Mouse (Mus musculus): ENCODE data around the gene Lnx2. TPM values are rescaled to one million over a fixed set of nuclear protein-coding genes. Genes with fewer than 3 reads are reported as not detected.

Lnx2 gene
- polyA plus RNA-seq, 1 experiment = 57.3 TPM

- DNase-seq = no peak
- Histone ChIP-seq H3K4me3 (replicated peaks; ENCODE audit: extremely low read depth, low read depth, low read length) (no peak overlapping the region), H3K4me1 (ENCODE audit: control insufficient read depth, insufficient read depth, low read length) (no peaks in the 10 kb centered on the region)
- WGBS = 78% methylated on average over 13 of the region's 13 CpGs
- TF ChIP-seq POLR2A (IDR thresholded peaks at IDR 0.05; ENCODE audit: borderline replicate concordance, extremely low read depth, low read depth, low read length) = no peak
- TF ChIP-seq CTCF (IDR thresholded peaks at IDR 0.05; ENCODE audit: insufficient read depth, low read length) = no peak
These were observed 107.5 kb downstream of the Lnx2 start for GRCm38 (mm10) chr5:146968695-146969393.

Other genes with a start within 250 kb of the Lnx2 start
- 43.4 and 72.0 TPM in 2 replicates for gene Rpl21, start 243.7 kb downstream of the Lnx2 start, polyA plus RNA-seq (2012; rRNA removed)
- gene Rasl11a, start 231.5 kb downstream of the Lnx2 start, polyA plus RNA-seq (2012; rRNA removed) = 20.5 and 26.7 TPM in 2 replicates
- 35.2 and 52.8 TPM in 2 replicates for gene Gtf3a, start 127.9 kb downstream of the Lnx2 start, polyA plus RNA-seq (2012; rRNA removed)
- gene Mtif3, start 112.8 kb downstream of the Lnx2 start, polyA plus RNA-seq (2012; rRNA removed) = 7.8 and 8.6 TPM in 2 replicates
- gene Polr1d, start 464 bp upstream of the Lnx2 start, polyA plus RNA-seq (2012; rRNA removed) = 31.6 and 36.8 TPM in 2 replicates
- not detected in 2 replicates for gene Gsx1, start 112.1 kb upstream of the Lnx2 start, polyA plus RNA-seq (2012; rRNA removed)
- not detected in 2 replicates for gene Pdx1, start 193.4 kb upstream of the Lnx2 start, polyA plus RNA-seq (2012; rRNA removed)
- gene Cdx2, start 230.7 kb upstream of the Lnx2 start, polyA plus RNA-seq (2012; rRNA removed) = 0.85 TPM in 1 of 2 replicates, not detected in the other
- not detected in 2 replicates for gene Urad, start 245.9 kb upstream of the Lnx2 start, polyA plus RNA-seq (2012; rRNA removed)